Mouse (Mus musculus): ENCODE data around the gene Hist1h1t.
"Not testable (repeated sequence)": the region's sequence is repeated elsewhere in the genome, so short reads cannot be mapped to it uniquely, and the experiment has no call there.

Hist1h1t gene

DNA sequence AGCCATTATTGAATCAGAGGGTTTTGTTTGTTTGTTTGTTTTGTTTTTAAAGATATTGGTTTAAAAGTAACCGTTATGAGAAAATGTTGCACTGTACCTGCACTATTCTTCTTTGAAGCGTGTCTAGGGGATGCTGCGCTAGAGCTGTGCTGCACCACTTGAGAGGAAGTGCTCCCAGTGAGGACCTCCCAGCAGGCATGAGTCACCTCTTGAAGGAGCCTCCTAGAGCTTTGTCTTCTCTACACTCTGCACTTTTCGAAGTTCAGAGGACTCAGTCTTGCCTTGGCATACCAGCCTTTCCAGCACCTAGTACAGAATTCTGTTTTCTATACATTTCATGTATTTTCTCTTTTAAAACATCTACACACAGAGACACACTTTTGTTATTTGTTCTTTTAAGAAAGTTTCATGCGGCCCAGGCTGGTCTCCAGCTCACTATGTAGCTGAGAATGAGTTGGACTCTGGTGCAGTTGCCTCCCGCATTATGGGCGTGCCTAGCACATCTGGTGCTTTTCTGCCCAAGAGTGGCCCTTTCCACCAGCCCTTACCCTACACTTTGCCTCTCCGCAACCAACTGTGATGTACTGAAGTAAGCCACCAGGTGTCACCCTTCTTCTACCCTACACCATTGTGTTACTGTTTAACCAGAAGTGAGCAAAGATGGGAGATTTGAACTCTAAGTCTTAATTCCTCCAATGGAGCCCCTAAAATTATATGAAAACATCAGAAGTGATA lies 5.3 kb downstream of the Hist1h1t start:
- DNase-seq = peak; percentile 75

DNA sequence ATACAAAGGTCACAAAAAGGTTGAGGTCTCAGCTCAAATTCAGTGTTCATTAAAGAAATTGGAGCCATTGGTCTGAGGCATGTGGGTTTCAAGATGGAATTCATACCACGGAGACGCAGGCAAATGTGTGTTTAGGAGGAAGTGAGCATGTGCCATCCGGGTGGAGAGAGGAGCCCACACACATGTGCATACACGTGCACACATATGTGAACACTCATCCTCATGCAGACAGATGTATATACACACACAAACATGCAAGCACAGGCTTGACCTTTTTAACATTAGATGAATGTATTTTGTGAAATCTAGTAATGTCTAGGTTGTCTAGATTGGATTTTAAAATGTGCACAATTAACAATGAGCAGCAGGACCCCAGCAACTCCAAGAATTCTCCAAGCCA lies 6.6 kb downstream of the Hist1h1t start:
- no peak for DNase-seq

DNA sequence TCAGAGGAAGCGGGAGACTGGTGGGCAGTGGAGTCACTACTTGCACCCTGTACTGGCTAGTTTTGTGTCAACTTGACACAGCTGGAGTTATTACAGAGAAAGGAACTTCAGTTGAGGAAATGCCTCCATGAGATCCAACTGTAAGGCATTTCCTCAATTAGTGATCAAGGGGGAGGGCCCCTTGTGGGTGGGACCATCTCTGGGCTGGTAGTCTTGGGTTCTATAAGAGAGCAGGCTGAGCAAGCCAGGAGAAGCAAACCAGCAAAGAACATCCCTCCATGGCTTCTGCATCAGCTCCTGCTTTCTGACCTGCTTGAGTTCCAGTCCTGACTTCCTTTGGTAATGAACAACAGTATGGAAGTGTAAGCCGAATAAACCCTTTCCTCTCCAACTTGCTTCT lies 7.2 kb downstream of the Hist1h1t start:
- not testable (repeated sequence) for DNase-seq

DNA sequence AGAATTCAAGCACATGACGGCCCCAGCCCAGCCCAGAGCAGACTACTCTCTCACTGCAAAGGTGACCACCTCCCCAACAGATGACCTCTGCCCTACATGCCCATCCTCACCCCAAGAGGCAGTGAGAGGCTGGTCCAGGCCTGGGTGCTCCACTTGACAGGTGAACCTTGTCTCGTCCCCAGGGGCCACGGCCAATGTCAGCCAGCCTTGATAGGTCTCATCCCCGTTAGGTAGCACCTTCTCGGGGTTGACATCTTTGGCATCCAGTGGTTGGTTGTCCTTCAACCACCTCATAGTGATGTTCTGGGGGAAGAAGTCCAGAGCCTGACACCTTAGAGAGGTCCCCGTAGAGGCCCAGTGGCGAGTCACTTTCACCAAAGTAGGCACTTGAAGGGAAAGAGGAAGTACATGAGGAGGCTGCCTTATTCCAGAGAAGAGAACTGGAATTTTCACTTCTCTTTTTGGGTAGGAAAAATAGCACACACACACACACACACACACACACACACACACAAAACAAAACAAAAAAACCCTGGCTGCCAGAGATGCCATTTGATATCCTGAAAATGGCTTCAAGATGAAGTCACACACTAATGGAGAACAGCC lies 10.2 kb downstream of the Hist1h1t start:
- no peak for DNase-seq

DNA sequence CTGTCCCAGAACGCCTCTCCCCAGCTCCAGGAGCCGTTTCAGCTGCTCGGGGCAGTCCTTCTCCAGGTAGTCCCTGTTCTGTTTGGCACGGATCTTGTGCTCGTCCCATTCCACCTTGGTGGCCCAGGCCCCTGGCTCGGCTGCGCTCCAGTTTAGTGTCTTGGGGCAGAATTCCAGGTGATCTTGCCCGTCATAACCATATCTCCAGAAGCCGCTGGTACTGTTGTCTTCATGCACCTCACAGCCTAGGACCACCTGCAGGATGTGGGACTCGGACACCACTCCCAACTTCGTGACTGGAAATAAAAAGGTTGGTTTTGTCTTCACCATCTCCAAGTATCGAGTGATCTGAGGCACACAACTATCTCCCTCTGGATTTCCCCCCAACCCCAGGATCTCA lies 11.2 kb downstream of the Hist1h1t start:
- DNase-seq = no peak

DNA sequence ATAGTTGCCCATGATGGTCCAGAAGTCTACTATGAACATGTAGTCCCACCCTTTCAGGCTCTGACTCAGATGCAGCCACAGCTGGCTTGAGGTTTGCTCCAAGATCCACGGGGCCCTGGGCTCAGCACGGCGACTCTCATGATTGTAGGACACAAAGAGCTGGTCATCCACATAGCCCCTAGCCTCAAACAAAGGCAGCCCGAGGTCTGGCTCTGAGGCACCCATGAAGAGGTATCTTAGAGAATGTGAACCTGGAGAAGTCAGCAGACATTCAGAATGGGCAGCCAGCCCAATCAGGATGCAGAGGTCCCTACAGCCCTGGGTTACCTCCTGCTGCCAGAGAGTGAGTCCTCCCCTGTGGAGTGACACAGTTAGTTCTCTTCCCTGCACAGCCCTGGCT lies 12.4 kb downstream of the Hist1h1t start:
- DNase-seq = no peak

DNA sequence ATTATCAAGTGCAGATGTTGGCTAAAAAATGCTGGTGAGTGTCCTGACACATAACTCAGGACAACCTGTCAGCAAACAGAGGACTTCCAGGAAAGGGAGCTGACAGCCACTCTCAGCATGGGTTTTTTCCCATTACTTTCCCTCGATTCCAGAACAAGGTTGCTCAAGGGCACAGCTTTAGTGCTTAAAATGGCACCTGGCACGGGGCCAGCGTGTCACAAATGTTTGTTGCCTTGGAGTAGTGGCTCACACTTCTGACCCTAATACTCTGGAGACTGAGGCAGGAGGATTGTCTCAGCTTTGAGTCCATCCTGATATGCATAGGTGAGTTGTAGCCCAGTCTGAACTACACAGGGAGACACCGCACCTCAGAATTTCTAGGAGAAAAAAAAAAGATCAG lies 13.0 kb downstream of the Hist1h1t start:
- DNase-seq = no peak

DNA sequence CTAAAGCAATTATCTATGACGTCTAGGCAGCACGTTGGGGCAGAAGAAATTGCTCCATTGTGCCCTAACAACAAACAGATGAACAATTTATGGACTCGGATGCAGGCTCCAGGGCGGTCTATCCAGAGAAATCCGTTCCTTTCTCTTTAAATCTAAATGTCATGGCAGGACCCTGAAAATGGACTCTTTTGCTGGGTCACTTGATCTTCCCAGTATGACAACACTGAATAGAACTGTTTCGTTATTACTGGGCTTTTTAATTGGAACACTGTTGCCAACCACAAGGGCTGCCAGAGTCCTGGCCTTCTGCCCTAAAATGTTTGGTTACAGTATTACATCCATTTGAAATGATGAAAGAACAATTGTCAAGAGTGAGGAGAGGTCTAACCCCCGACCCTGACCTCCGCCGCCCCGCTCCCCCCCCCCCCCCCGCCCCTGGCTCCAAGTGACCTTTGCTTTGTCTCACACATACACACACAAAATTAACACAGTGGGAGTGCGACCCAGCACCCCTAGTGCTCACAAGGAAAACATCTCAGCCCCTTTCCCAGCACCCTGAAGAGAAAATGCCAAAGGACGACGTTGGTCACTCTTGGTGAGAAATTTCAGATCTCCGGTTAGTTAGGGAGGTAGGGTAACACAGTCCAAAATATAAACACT lies 14.2 kb downstream of the Hist1h1t start:
- no peak for DNase-seq

DNA sequence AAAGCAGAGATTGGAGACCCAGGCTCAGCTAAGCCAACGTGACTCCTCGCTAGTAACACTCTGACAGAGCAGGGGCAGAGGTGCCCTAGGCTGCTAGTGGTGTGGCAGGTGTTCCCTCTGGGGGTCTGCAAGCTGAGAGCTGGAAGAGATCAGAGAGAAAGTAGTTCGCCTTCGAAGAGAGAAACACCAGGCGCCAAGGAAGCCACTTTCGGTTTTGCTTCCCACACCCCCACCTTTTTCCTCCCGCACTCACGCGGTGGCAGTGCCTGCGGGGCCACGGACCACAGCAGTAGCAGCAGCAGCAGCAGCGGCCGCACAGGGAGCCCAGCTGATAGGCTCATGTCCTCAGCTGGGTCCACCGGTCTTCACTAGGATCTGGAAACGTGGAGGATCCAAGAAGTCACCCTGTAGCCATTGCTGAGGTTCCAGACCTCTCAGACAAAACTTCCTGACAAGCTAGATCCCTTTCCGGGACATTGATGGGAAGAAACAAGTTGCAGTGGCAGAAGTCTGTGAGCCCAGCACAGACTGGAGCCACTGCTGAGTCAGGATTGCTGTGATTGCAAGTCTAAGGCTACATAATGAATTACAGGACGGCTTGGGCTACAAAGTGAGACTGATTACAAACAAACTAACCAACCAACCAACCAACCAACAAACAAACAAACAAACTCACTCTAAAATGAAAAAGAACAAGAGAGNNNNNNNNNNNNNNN lies 14.9 kb downstream of the Hist1h1t start, which contains the start of gene Hfe:
TSS of gene Hfe (minus strand) at position 481 of the 716 bp plus-strand sequence.
- DNase-seq = peak; percentile 42

DNA sequence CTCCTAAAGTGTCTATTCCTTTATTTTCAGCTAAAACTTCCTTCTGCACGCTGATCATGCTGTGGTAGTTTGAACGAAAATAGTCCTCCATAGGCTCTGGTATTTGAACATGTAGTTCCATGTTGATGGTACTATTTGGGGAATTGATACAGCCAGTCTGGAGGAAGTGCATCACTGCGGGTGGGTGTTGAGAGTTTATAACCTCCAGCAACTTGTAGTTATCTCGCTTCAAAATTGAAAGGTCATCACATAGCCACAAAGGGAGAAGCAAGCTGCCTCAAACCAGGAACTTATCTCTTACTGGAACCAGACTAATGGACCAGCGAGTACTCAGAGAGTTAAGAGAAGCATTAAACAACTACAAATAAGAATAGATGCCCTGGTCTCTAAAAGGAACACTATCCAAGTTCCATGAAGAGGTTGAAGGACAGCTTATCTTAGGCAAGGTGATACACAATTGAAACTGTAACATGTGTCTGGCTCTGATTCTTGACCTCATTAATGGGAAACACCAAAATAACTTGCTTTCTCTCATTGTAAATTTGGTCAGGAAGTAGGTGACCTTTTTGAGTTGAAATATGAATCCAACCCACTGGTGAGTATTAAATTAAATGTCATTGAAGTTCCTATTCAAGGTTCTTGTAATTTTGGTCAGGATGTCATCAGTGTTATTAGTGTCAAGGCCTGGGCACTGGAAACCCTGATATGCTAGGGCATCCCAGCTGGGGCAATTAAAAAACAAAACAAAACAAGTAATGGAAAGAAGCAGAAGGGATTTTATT lies 20.8 kb downstream of the Hist1h1t start:
- DNase-seq = no peak

DNA sequence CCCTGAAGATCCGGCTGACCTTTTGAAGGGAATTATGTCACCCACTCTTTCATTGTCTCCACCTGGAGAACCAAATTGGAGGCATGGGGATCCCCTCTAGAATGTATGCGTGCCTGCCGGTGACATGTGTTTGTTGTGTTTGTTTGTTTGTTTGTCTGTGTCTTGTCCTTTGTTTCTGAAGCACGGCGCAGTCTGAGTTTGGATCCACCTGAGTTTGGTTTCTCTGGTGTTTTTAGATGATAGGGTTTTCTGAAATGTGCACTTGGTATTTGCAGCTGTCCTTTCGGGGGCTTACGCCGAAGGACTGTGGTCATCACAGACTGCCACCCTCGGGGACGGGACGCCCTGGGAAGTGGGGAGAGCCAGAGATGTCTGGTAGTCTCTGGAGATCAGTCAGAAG lies 21.6 kb downstream of the Hist1h1t start:
- no peak for DNase-seq

DNA sequence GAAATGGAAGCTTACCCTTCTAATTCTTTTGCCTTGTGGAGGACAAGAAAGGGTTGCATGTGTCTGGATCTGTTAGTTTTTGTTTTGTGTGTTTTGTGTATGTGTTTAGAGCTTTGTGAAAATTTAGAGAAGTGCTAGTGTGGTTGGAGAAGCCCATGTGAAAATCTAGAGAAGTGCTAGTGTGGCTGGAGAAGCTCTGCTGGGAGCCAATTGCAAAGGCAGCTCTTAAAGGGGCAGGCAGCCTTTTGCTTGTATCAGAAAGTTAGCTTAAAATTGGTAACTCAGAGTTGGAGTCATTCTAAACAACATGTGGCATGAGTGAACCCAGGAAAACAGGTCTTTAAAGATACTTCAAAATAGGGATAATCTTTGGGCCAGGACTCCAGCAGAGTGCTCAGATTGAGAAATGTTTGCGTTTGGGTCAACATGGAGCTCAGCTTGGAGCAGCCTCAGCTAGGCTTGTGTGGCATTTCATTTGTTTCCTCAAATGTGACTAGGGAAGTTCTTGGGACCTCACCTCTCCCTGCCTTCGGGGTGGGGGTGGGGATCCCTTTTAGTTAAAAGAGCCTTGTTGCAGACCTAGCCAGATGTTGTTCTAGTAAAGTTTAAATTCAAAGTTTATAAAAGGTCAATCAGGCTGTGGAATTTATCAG lies 22.1 kb downstream of the Hist1h1t start:
- DNase-seq = not testable (repeated sequence)

DNA sequence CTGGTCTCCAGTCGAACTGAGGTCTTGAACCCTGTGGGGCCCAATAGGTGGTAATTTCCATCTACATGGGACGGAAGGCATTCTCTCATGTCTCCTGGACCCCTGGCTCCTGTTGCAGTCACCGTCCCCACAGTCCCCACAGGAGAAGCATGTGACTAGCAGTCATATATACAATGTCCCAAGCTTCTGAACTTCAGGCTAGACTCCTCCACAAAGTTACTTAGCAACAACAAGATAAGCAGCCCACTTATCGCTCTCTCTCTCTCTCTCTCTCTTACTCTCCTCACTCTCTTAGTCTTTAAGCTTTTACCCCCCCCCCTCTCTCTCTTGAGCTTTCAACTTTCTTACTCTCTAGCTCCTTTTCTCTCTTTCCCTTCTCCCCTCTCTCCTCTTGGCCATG lies 28.6 kb downstream of the Hist1h1t start:
- no peak for DNase-seq

DNA sequence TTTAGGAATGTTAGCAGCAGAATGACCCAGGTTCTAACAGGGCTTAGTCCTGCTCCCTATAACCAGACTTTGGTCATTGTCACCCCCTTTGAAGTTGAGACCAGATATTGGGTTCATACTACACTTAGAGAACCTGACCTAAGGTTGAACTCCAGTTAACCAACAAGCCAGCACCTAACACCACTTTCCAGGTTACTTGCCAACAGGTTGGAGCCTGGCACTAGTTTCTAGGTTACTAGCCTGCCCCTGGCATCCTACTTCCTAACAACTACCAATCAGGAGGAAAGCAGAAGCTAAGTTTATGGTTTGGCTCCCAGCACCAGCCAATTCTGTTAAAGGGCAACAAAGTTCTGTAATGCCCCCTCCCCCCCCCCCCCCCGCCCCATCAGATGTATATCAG lies 29.6 kb downstream of the Hist1h1t start:
- DNase-seq = no peak

DNA sequence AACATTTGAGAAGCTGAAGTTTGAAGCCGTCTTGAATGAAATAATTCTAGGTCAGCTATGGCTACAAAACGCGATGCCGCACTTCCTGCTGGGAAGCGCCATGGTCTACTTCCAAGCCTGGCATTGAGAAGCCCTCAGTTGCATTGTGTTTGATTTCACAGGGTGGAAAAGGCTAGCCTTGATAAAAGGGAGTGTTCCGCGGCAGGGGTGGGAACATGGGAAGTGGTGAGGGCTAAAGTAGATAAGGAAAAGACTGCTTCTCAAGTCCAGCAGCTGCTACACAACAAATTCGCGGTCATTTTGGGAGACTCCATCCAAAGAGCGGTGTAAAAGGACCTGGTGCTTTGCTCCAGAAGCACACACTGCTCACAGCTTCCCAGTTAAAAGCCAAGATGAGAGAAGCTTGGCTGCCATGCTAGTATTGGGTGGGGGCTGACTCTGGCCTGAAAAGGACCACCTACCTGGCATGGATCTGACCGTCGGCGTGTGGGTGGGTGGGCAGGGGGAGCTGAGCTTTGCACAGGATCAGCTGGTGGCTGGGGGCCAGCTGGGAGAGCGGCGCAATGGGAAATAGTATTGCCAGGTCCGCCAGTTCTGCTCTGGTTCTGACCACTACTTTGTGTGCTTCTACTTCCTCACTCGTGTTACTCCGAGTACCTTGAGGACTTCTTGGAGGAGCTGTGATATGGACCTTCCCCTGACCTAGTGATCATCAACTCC lies 33.0 kb downstream of the Hist1h1t start:
- DNase-seq = peak; percentile 58

DNA sequence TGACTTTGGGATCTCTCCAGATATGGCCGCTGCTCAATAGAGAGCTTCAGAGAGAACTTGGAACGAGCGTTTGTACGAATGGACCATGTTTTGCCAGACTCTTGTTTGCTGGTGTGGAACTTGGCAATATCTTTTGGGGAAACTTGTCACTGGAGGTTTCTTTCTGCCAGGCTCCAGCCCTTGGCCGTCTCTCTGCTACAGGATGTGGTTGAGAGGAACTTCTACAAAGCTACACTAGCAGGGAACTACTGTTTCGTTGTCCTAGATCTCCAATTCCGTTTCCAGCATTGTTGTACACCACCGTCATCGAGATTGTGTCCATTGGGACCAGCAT lies 33.5 kb downstream of the Hist1h1t start:
- no peak for DNase-seq

DNA sequence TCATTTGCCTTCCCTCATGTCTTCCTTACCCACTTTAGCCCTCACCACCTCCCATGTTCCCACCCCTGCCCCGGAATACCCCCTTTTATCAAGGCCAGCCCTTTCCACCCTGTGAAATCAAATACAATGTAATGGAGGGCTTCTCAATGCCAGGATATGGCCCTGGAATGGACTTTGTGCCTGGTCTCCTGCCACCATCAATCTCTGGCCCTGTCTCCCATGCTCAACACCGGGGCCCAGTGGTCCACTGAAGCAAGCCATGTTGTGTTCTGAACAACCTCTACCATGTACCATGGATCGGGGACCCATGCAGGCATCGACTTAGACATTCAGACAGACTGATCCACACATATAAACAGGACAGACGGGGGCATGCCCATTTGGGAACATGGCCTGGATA lies 34.1 kb downstream of the Hist1h1t start:
- DNase-seq = no peak

DNA sequence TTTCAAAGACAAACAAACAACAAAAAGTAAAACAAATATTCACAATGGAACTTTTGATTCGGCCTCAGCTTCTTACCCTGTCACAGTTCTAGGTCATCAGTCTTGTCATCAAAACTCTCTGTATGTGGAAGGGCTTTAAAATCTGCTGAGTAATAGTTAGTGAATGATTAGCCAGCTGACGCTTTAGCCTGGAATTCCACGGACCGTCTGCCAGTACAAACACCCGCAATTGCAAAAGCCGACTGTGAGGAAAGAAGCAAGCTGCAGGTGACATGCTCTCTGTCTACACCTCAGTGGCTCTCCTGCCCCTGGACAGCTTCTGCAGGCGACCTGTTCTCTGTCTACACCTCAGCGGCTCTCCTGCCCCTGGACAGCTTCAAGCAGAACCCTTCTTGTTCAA lies 34.9 kb downstream of the Hist1h1t start:
- DNase-seq = no peak

DNA sequence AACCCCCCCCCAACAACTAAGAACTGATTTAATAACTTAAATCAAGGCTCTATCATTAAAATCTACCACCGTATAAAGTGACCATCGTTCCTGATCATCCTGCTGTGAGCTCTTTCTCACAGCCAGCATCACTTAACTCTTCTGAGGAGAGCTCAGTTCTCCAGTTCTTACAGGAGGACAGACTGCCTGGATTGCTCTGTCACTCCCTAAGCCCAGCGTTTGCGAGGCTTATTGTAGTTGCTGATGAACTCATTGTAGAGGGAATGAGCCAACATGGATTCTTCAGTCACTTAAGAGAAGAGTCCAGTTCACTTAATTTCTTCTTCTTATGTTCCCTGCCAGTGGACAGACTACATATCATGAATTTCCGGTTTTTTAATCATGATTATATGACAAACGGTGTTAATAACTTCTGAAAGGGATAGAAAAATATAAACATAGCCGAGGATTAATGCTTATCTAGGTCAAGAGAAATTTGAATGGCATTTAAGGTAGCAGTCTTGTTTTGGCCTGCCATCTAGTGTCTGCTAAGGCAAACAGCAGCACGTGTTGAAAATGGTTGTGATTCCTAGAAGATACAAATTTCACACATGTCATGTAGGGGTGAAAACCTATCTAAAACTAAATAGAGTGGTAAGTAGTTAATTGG lies 36.7 kb downstream of the Hist1h1t start:
- no peak for DNase-seq

DNA sequence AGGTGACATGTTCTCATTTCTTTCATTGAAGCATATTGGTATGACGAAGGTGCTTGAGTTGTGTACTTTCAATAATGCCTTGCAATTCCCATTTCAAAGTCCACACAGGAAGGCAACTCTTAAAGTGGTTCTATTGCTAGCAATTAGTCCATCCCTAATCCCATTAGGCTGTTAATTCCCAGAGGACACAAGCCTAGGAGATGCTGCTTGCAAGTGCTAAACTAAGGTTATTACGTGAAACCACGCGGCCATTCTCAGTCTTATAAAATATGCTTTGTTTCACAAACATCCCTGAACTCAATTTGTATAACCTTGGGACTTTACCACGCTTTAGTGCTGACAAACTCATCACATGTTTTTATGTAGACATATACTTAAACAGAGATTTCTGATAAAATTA lies 41.5 kb downstream of the Hist1h1t start:
- DNase-seq = no peak

DNA sequence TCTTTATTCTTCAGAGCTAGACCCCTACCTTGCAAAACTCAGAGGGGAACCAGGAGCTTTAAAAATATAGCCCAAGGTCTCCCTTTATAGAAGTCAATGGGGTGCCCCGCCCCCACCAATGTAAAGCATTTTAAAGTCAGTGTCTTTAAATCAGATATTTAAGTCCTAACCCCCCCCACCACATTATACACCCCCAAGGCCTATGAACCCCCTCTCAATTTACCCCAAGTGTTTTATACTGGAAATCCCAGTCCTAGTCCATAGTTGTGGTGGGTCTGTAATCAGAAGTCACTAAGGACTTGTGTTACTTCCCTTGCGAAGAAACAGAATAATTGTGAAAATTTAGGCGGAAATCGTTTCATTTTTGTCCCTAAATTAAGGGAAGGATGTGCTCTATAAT lies 42.4 kb downstream of the Hist1h1t start:
- peak; percentile 65 for DNase-seq

Measured in liver (tissue).